Mouse (Mus musculus): ENCODE results near the gene Il23a. TPM values are rescaled to one million over a fixed set of nuclear protein-coding genes. Genes with fewer than 3 reads are reported as not detected.

Il23a gene
- not detected in 2 replicates for polyA plus RNA-seq (2015; fragmentation: Nextera tagmentation; extraction: Ambion mirVana)

DNA sequence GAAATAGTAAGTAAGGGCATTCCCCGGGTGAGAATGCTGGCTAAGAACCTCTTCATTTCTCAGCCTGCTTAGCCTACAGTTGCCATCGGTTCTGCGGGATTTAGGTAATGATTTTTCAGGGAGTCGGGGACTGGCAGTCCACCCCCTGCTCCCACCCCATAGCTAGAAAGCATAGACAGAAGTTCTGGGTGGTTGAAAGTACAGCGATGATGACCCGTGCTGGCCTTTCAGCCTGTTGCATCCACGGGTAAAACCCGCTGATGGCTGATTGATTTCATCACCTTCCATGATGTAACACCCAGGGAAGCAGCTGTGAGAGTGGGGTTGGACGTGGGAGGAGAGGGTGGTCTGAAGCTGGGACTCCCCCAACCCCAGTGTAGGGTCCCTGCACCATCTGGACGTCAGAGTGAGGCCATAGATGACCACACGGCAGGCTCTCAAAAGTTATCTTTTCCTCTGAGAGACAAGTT, at the start of gene Il23a:
Il23a (minus strand) TSS at position 51 of the 470 bp plus-strand sequence.

GRCm38 (mm10) chr10:128337306-128338181, 39.0 kb upstream of the Il23a start, which contains the start of gene Cs:
TSS of gene Cs (plus strand) at chr10:128337734.

DNA sequence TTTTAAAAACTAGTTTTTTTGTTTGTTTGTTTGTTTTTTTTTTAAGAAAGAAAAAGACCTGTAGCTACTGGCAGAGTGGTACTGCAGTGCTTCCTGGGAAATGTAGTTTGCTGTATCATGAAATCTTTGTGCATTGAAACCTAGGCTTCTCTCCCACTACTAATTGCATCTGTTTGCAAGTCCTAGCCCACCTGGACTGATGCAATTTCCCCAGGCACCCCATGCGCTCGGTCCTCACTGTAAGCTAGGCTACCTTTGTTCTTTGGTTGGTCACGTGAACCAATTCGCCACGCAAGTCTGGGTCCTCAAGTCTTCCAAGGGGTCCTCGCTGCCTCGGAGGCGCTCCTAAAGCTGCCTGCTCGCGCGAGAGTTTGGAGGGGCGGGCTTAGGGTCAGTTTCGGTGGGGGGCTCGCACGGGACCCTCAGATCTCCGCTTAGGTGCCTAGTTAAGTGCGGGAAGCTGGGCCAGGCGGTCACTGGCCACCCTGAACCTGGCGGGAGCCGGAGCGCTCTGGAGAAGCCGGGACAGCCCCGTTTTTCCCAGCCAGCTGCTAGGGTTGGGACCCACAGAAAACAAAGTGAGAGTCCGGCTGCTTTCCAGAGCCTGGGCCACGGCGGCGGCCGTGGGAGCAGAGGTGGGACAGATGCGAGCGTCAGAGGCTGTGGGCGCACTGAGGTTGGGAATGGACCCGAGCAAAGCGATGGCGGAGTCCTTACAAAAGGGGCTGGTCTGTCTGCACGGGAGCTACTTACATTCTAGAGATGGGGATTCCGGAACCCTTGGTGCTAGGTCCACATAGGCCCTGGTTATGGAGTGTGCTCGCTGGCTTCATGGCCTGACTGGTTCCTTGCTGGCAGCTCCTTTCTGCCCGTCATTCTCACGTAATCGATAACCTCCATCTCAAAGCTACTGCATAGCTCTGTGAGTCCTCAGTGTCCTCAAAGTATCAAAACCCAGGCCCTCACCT, 23.9 kb upstream of the Il23a start, which contains the start of gene Cnpy2:
Cnpy2 (plus strand) TSS at position 319 of the 968 bp plus-strand sequence.

GRCm38 (mm10) chr10:128303126-128304021, 4.8 kb upstream of the Il23a start, which contains the start of gene Pan2:
TSS of gene Pan2 (plus strand) at chr10:128303335.

DNA sequence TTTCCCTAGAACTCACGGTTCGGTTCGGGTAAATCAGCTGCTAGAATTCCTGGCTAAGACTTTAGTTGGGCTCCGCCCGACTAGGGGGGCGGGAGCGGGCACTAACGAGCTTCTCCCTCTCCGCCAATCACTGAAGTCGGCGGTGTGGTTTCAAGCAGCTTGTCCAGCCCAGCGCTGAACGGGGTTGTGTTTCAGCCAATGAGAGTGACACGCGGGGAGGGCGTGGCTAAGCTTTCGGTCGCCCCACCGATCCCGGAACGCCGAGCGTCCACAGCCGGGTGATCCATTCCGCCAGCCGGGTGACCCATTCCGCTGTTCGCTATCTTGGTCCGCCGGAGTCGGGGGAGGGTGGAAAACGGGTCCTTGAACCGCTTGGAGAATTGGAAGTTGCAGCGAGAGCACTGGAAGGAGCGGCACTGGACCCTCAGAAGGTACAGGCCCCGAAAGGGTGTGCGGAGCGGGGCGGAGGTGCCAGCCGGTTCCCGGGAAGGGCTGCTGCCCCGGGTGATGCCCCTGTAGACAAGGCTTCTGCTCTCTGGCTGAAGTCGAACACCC, 28.2 kb downstream of the Il23a start, which contains the start of gene Stat2:
Stat2 (plus strand) TSS at position 273 of the 555 bp plus-strand sequence.

GRCm38 (mm10) chr10:128268371-128268770, 30.2 kb downstream of the Il23a start, which contains the start of gene Apof:
TSS of gene Apof (plus strand) at chr10:128268671.

GRCm38 (mm10) chr10:128253677-128254255, 44.8 kb downstream of the Il23a start, which contains the start of gene Apon:
TSS of gene Apon (plus strand) at chr10:128254096.

Other genes with a start within 250 kb of the Il23a start
- 194 and 206 TPM in 2 replicates for gene Ptges3, start 239.8 kb downstream of the Il23a start, polyA plus RNA-seq (2015; fragmentation: Nextera tagmentation; extraction: Ambion mirVana)
- gene Atp5b, start 215.5 kb downstream of the Il23a start, polyA plus RNA-seq (2015; fragmentation: Nextera tagmentation; extraction: Ambion mirVana), result 5,056 and 5,083 TPM in 2 replicates
- gene Baz2a, start 207.2 kb downstream of the Il23a start, polyA plus RNA-seq (2015; fragmentation: Nextera tagmentation; extraction: Ambion mirVana), result 5.1 and 5.6 TPM in 2 replicates
- gene Rbms2, start 118.5 kb downstream of the Il23a start, polyA plus RNA-seq (2015; fragmentation: Nextera tagmentation; extraction: Ambion mirVana), result 20.6 and 25.1 TPM in 2 replicates
- gene Gls2, start 104.3 kb downstream of the Il23a start, polyA plus RNA-seq (2015; fragmentation: Nextera tagmentation; extraction: Ambion mirVana), result 0.41 and 0.71 TPM in 2 replicates
- 40.4 and 42.4 TPM in 2 replicates for gene Spryd4, start 86.9 kb downstream of the Il23a start, polyA plus RNA-seq (2015; fragmentation: Nextera tagmentation; extraction: Ambion mirVana)
- 0.06 TPM in 1 of 2 replicates, not detected in the other for gene Mip, start 72.9 kb downstream of the Il23a start, polyA plus RNA-seq (2015; fragmentation: Nextera tagmentation; extraction: Ambion mirVana)
- 7.7 and 9.4 TPM in 2 replicates for gene Timeless, start 66.7 kb downstream of the Il23a start, polyA plus RNA-seq (2015; fragmentation: Nextera tagmentation; extraction: Ambion mirVana)
- 0.10 TPM in 1 of 2 replicates, not detected in the other for gene Apon, start 44.7 kb downstream of the Il23a start, polyA plus RNA-seq (2015; fragmentation: Nextera tagmentation; extraction: Ambion mirVana)
- gene Apof, start 30.1 kb downstream of the Il23a start, polyA plus RNA-seq (2015; fragmentation: Nextera tagmentation; extraction: Ambion mirVana), result 0.17 and 0.60 TPM in 2 replicates
- 5.2 and 6.2 TPM in 2 replicates for gene Stat2, start 28.2 kb downstream of the Il23a start, polyA plus RNA-seq (2015; fragmentation: Nextera tagmentation; extraction: Ambion mirVana)
- gene Pan2, start 4.6 kb upstream of the Il23a start, polyA plus RNA-seq (2015; fragmentation: Nextera tagmentation; extraction: Ambion mirVana), result 10.7 and 11.6 TPM in 2 replicates
- gene Cnpy2, start 23.7 kb upstream of the Il23a start, polyA plus RNA-seq (2015; fragmentation: Nextera tagmentation; extraction: Ambion mirVana), result 172 and 198 TPM in 2 replicates
- gene Cs, start 39.0 kb upstream of the Il23a start, polyA plus RNA-seq (2015; fragmentation: Nextera tagmentation; extraction: Ambion mirVana), result 392 and 409 TPM in 2 replicates
- 71.8 and 90.5 TPM in 2 replicates for gene Coq10a, start 70.2 kb upstream of the Il23a start, polyA plus RNA-seq (2015; fragmentation: Nextera tagmentation; extraction: Ambion mirVana)
- gene Ankrd52, start 78.4 kb upstream of the Il23a start, polyA plus RNA-seq (2015; fragmentation: Nextera tagmentation; extraction: Ambion mirVana), result 6.1 and 6.9 TPM in 2 replicates
- not detected in 2 replicates for gene Slc39a5, start 102.5 kb upstream of the Il23a start, polyA plus RNA-seq (2015; fragmentation: Nextera tagmentation; extraction: Ambion mirVana)
- gene Nabp2, start 112.7 kb upstream of the Il23a start, polyA plus RNA-seq (2015; fragmentation: Nextera tagmentation; extraction: Ambion mirVana), result 44.3 and 46.0 TPM in 2 replicates
- gene Rnf41, start 112.9 kb upstream of the Il23a start, polyA plus RNA-seq (2015; fragmentation: Nextera tagmentation; extraction: Ambion mirVana), result 16.0 and 17.7 TPM in 2 replicates
- gene Smarcc2, start 160.5 kb upstream of the Il23a start, polyA plus RNA-seq (2015; fragmentation: Nextera tagmentation; extraction: Ambion mirVana), result 31.0 and 34.6 TPM in 2 replicates
- gene Myl6, start 195.4 kb upstream of the Il23a start, polyA plus RNA-seq (2015; fragmentation: Nextera tagmentation; extraction: Ambion mirVana), result 641 and 849 TPM in 2 replicates
- gene Myl6b, start 199.9 kb upstream of the Il23a start, polyA plus RNA-seq (2015; fragmentation: Nextera tagmentation; extraction: Ambion mirVana), result 7.6 and 8.2 TPM in 2 replicates
- gene Esyt1, start 227.1 kb upstream of the Il23a start, polyA plus RNA-seq (2015; fragmentation: Nextera tagmentation; extraction: Ambion mirVana), result 28.4 and 33.0 TPM in 2 replicates
- 4.7 and 6.6 TPM in 2 replicates for gene Zc3h10, start 249.0 kb upstream of the Il23a start, polyA plus RNA-seq (2015; fragmentation: Nextera tagmentation; extraction: Ambion mirVana)